Mouse (Mus musculus) mature B cell (primary cell): ENCODE results near the gene Rhob.
"Not testable (repeated sequence)": the region's sequence is repeated elsewhere in the genome, so short reads cannot be mapped to it uniquely, and the experiment has no call there.

ENCODE experiments used
- in situ Hi-C: fragments of 300-500 bp; cut with MboI; formaldehyde crosslinking; loops from 2 replicates; pipeline ENCODE4 v1.14.3; 2019

Gene Rhob

GRCm38 (mm10) chr12:8474836-8475387 is 24.9 kb downstream of the Rhob start:
- in situ Hi-C loops = no loop called here

GRCm38 (mm10) chr12:8472591-8473358 is 27.0 kb downstream of the Rhob start:
- in situ Hi-C loops = no loop called here

- in situ Hi-C loops = no loop called here
These were observed 27.8 kb downstream of the Rhob start for GRCm38 (mm10) chr12:8472051-8472450.

- in situ Hi-C loops = no loop called here
These were observed 28.8 kb downstream of the Rhob start for GRCm38 (mm10) chr12:8470962-8471361.

GRCm38 (mm10) chr12:8469742-8470494 is 29.9 kb downstream of the Rhob start:
- in situ Hi-C loops = no loop called here

- in situ Hi-C loops = no loop called here
These were observed 31.5 kb downstream of the Rhob start for GRCm38 (mm10) chr12:8468221-8468865.

- in situ Hi-C loops = no loop called here
These were observed 32.5 kb downstream of the Rhob start for GRCm38 (mm10) chr12:8467029-8467924.

GRCm38 (mm10) chr12:8465680-8466079 is 34.1 kb downstream of the Rhob start:
- in situ Hi-C loops = no loop called here

GRCm38 (mm10) chr12:8464961-8465360 is 34.8 kb downstream of the Rhob start:
- in situ Hi-C loops = no loop called here

- in situ Hi-C loops = no loop called here
These were observed 36.1 kb downstream of the Rhob start for GRCm38 (mm10) chr12:8463599-8464160.

GRCm38 (mm10) chr12:8462533-8462932 is 37.3 kb downstream of the Rhob start:
- in situ Hi-C loops = no loop called here

GRCm38 (mm10) chr12:8461575-8461974 is 38.2 kb downstream of the Rhob start:
- in situ Hi-C loops = not testable (repeated sequence)

- in situ Hi-C loops = no loop called here
These were observed 41.4 kb downstream of the Rhob start for GRCm38 (mm10) chr12:8458400-8458799.

- in situ Hi-C loops = no loop called here
These were observed 42.8 kb downstream of the Rhob start for GRCm38 (mm10) chr12:8457052-8457451.

- in situ Hi-C loops = no loop called here
These were observed 44.8 kb downstream of the Rhob start for GRCm38 (mm10) chr12:8455046-8455445.

- in situ Hi-C loops = no loop called here
These were observed 45.3 kb downstream of the Rhob start for GRCm38 (mm10) chr12:8454487-8454886.

- in situ Hi-C loops = no loop called here
These were observed 46.8 kb downstream of the Rhob start for GRCm38 (mm10) chr12:8452766-8453621.

- in situ Hi-C loops = no loop called here
These were observed 48.0 kb downstream of the Rhob start for GRCm38 (mm10) chr12:8451571-8452485.

- in situ Hi-C loops = no loop called here
These were observed 49.2 kb downstream of the Rhob start for GRCm38 (mm10) chr12:8450639-8451038.
